Mouse (Mus musculus): Measurements from ENCODE around the gene Myh6.

- TF ChIP-seq EP300 (IDR thresholded peaks at IDR 0.05) (no peak), CTCF (IDR thresholded peaks at IDR 0.05) (no peak)
Measured at GRCm38 (mm10) chr14:54925349-54926342, 41.1 kb downstream of the Myh6 start, which contains the start of gene Efs.
